Mouse (Mus musculus) WW6 (cell line): ENCODE measurements around the gene Card10.

Source experiments
- DNase-seq: peaks from one replicate; pipeline ENCODE4 v3.0.0-alpha.2; 2013; ENCODE audit warnings: low read depth, low spot score

The Card10 gene

GRCm38 (mm10) chr15:78736181-78736579, 66.7 kb downstream of the Card10 start:
- DNase-seq = no peak

DNA sequence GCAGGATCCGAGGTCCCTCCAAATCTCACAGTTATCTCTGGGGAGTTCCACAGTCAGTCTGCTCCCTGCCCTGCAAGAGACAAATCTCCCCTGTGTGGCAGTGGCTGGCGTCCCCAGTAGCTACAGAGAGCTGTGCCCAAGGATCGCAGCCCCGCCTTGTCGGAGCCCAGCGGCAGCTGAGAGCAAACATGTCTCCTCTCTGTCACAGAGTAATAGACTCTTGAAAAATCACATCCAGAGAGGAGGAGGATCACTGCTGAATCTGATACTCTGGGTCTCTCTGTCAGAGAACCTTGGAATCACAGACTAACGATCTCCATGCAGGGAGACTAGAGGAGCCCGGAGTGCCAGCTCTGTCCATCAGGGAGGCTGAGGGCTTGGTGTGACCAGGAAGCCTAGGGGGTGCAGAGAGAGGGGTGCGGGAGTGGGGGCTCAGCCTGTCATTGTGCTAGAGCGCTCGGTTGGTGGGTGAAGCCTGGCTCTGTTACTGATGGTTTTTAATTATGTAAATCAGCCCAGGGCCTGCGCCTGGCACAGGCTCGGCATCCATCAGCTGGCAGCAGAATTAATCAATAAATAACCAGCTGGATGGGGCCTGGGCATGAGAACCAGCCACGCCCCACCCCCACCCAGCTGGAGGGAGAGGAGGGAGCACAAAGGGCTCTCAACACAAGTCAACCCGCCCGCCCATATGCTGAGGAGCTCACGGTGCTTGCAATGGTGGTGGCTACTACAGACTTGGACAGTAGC, 67.2 kb downstream of the Card10 start:
- no peak for DNase-seq

GRCm38 (mm10) chr15:78731830-78732229, 71.0 kb downstream of the Card10 start:
- no peak for DNase-seq

GRCm38 (mm10) chr15:78730315-78731049, 72.4 kb downstream of the Card10 start:
- DNase-seq = no peak

DNA sequence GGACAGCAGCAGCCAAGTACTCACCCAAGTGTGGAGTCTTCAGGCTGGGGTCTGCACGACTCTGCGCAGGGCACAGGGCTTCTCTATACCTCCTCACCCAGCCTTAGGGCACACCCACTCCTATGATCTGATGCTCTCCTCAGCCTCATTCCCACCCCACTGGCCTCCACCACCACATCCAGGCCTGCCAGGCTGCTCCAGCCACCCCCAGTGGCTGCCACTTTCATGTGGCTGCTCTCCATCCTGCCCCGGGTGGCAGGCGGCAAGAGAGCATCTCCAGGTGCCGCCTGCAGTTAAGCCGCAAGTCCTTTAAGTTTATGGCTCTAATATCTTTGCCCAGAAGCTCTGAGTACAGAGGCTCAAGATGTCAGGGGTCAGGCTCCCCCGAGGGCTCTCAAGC, 76.1 kb downstream of the Card10 start:
- no peak for DNase-seq
